Mouse (Mus musculus): ENCODE data around the gene Teddm3.
"Not testable (repeated sequence)": the region's sequence is repeated elsewhere in the genome, so short reads cannot be mapped to it uniquely, and the experiment has no call there.

Teddm3 gene

DNA sequence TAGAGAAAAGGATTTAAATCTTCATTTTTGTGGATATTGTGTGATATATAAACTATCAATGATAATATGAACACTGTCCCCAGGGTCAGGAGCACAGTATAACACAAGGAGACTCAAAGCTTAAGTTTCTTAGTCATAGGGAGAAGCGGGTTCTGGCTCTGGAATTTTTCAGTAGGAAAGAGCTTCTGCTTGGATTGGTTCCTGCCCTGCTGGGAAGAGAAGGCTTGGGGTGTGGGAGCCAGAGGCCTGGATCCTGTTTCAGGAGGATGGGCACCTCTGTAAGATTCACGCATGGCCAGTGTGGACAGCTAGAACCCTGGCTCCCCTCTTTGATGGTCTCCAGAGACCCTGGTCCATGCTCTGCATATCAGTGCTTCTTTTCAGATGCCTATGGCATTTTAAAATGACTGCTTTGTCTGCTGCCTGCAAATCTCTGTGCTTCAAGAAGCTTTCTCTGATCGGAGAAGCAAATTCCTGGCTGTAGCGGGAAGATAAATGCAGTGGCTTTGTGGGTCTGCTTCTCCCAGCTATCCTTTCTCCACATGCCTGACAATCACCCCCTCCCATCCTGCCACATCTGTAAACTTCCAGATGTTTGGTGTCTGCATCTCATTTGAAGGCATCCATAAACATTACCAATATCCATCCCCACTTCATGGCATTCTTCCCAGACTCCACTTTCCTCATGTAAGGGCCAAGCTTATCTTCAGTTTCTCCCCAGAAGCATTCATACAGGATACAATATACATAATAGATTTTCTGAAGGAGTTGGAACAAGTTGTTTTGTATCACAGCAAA, 2.0 kb downstream of the Teddm3 start:
- in situ Hi-C loops (cut with MboI, MseI), result loop anchor here (5.0 to 10.0 kb wide), 2 partner anchors 224 to 227 kb away; no protein-coding TSS in a partner anchor

DNA sequence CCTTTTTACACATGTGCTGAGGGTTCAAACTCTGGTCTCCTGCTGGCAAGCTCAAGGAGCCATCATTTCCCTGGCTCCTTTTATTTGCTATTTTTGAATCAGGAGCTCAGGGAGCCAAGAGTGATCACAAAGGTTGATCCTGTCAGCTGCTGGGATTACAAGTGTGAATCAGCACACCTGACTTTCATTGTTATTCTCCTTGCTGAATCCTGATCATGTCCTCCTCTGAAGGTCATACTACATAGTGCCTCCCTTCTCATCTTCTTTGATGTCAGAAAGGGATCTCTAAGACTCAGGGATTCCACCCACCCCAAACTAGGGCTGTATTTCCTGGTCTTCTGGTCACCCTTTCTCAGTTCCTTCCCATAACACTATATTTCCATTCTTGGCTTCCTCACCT, 3.9 kb downstream of the Teddm3 start:
- in situ Hi-C loops (cut with MboI, MseI), result loop anchor here (5.0 to 10.0 kb wide), 2 partner anchors 223 to 225 kb away; no protein-coding TSS in a partner anchor

DNA sequence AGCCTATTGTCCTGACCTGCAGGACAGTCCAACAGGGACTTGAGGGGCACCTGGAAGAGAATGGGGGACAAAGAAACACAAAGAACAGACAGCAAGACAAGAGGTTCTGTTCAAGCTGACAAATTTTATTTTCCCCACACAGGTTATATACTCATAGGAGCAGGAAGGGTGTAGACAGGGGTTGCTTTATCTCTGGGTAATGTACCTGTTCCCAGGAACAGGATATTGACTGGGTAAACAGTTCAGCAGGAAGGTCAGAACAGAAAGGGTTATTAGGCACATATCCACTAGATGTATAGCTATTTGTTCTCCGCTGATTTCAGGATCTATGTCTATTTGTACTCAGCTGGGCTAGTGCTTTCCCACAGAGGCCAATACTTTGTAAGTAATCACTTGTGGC, 5.3 kb downstream of the Teddm3 start:
- in situ Hi-C loops (cut with MboI, MseI), result not testable (repeated sequence)

DNA sequence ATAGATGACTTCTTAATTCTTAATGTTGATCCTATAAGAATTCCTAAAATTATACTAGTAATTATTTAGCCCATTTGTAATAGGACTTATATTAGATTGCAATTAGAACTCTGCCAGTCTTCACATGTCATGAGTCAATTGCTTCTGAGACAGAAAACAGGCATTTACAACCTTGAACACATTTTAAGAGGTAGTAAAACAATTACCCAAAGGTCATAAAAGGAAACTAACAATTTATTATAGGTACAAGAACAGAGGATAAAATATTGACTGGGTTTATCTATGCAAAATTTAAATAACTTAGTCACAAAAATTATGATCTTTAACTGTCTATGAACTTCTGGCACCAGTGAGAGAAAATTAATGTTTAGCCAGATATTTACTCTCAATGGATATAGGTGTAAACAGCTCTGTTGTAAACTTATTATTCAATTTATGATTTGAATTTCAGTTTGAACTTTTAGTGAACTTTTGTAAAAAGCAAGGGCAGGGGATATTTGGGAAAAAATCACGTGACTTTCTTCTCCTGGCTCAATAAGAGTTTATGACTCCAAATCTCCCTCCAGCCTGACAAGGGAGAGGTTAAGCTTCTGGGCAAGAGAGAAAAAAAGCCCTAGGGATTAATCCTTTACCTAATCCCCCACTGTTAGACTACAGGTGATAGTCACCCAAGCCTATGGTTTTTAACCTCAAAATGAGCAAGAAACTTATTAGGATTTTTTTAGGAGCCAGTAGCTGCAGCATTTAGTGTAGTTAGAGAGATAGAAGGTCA, 17.3 kb downstream of the Teddm3 start:
- in situ Hi-C loops (cut with MboI, MseI), result loop anchor here (5.0 to 10.0 kb wide), 2 partner anchors 199 to 202 kb away; no protein-coding TSS in a partner anchor

DNA sequence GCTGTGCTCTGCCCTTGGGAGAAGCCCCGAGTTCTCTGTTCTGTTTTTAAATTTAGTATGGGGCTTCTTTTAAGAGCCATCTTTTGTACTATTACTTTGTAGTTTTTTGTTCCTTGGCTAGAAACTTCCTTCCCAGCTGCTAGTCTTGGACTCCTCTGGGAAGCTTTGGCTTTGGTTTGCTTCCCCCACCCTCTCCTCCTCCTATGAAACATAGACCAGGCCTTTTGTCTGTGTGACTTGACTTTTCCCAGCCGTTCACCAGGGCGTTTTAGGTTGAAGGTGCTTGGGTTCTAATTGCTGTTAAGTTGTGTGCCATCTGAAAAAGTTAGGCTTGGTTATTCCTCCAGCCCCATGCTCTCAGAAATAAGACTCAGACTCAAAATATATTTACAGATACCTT, 26.1 kb downstream of the Teddm3 start:
- in situ Hi-C loops (cut with MboI, MseI), result not testable (repeated sequence)

DNA sequence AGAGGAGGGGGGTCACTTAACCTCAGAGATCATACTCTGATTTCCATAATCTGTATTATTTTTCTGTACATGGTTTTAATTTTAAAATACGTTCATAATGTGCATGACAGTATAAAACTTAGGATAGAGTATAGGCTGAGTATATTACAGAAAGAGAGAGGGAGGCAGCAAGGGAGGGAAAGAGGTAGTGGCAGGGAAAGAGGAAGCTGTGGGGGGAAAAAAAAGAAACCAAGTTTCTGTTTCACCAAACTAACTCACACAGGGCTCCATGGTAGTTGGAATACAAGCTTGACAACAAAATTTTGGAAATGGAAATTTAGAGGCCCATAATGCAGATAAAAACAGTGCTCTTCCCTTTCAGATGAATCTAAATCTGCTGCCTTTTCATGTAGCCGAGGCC, 31.0 kb downstream of the Teddm3 start:
- in situ Hi-C loops (cut with MboI, MseI), result not testable (repeated sequence)

DNA sequence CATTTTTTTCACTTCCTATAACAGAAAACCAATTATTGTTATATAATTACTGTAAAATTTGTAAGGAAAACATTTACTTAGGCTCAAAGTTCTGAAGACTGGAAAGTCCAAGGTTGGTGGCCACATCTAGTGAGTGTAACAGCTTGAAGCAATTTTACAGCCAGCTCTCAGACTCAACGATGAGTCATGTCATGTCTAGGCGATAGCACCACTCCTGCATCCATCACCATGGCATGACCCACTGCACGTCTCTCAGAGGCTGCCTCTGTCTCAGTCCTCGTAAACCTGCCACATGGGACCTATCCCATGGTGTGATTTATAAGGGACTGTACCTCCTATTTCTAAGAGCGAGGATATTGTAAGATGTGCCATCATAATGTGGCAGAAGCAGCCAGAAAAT, 37.7 kb downstream of the Teddm3 start:
- in situ Hi-C loops (cut with MboI, MseI), result loop anchor here in 1 of 2 experiments (5.0 kb wide), 1 partner anchor 34 kb away; no protein-coding TSS in a partner anchor

DNA sequence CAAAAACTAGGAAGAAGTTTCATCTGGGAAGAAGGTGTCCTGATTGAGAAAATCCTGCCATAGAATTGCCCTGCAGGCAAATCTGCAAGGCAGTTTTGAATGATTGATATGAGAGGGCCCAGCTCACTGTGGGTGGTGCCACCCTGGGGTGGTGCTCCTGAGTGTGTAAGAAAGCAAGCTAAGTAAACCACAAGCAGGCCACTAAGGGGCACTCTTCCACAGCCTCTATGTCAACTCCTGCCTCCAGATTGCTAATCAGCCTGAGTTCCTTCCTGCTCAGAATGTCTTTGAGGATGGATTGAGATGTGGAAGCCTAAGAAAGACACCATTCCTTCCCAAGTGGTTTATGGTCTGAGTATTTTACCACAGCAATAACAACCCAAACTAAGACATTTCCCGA, 44.3 kb downstream of the Teddm3 start:
- in situ Hi-C loops (cut with MboI, MseI), result no loop called here

All from T-helper 17 cell (primary cell).